Mouse (Mus musculus): ENCODE data around the gene Elmsan1. TPM values are rescaled to one million over a fixed set of nuclear protein-coding genes. Genes with fewer than 3 reads are reported as not detected.
"Not testable (repeated sequence)": the region's sequence is repeated elsewhere in the genome, so short reads cannot be mapped to it uniquely, and the experiment has no call there.

Gene Elmsan1
- polyA plus RNA-seq, 1 experiment from 2014 or later, result 9.4 TPM

DNA sequence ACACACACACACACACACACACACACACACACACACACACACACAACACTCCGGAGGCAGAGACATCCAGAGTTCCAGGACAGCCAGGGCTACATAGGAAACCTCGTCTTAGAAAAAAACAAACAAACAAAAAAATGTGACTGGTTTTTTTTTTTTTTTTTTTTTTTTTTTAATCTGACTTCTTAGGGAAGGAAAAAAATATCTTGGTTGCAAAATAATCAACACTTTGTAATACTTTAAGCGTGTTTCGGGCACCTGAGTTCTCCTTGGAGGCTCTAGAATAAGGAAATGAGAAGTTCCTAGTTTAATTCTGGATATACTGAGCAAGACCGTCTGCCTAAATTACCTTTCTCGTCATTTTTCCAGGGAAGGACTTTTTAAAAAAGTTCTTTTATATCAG lies 105.0 kb downstream of the Elmsan1 start:
- 35% methylated on average over 6 of the region's 6 CpGs for WGBS
- peak overlapping the region; percentile 82 for H3K4me3 ChIP-seq (replicated peaks; ENCODE audit: low read length)
- no peaks in the 10 kb centered on the region for H3K36me3 ChIP-seq (ENCODE audit: control insufficient read depth, insufficient read depth, low read length)
- peak overlapping the region; percentile 69 for H3K4me2 ChIP-seq (ENCODE audit: low read depth, low read length)
- H3K27me3 ChIP-seq (ENCODE audit: control insufficient read depth, insufficient read depth, low read length), result no peaks in the 10 kb centered on the region
- no peak for ATAC-seq (ENCODE audit: insufficient read depth, low FRiP score)
- no peaks in the 10 kb centered on the region for H3K9me3 ChIP-seq (replicated peaks; ENCODE audit: control insufficient read depth, low read length)
- no peak overlapping the region for H3K27ac ChIP-seq (ENCODE audit: low read length)
- H3K4me1 ChIP-seq (ENCODE audit: control insufficient read depth, insufficient read depth, low read length), result peaks cover 5% of the 10 kb centered on the region; the same call in 1 of the 2 replicates
- peak overlapping the region; percentile 55; the same call in 1 of the 2 replicates for H3K9ac ChIP-seq (ENCODE audit: low read length)

DNA sequence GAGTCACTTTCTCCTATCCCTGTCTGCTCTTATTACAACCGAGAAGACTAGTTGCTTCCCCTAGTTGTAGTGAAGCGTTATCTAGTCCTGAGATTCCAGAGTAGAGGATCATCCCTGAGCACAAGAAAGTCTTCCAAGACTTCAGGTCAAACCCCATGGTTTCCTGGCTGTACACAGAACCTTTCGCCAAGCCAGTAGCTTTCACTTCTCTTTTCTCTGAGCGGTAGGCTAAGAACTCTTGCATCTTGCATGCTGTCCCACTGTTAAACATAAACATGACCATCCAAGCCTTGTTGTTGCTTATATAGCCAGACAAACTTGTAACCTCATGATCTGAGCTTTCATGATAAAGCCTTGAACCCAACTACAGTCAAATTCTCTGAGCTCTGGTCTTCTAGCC lies 107.9 kb downstream of the Elmsan1 start:
- ATAC-seq (ENCODE audit: insufficient read depth, low FRiP score), result no peak
- Histone ChIP-seq H3K27ac (ENCODE audit: low read length) (no peak overlapping the region), H3K4me1 (ENCODE audit: control insufficient read depth, insufficient read depth, low read length) (peaks cover 5% of the 10 kb centered on the region; the same call in 1 of the 2 replicates), H3K36me3 (ENCODE audit: control insufficient read depth, insufficient read depth, low read length) (no peaks in the 10 kb centered on the region), H3K4me2 (ENCODE audit: low read depth, low read length) (no peak overlapping the region), H3K9me3 (replicated peaks; ENCODE audit: control insufficient read depth, low read length) (no peaks in the 10 kb centered on the region), H3K27me3 (ENCODE audit: control insufficient read depth, insufficient read depth, low read length) (no peaks in the 10 kb centered on the region), H3K4me3 (replicated peaks; ENCODE audit: low read length) (no peak overlapping the region), H3K9ac (ENCODE audit: low read length) (no peak overlapping the region)
- WGBS, result 87% methylated on average over 4 of the region's 4 CpGs

DNA sequence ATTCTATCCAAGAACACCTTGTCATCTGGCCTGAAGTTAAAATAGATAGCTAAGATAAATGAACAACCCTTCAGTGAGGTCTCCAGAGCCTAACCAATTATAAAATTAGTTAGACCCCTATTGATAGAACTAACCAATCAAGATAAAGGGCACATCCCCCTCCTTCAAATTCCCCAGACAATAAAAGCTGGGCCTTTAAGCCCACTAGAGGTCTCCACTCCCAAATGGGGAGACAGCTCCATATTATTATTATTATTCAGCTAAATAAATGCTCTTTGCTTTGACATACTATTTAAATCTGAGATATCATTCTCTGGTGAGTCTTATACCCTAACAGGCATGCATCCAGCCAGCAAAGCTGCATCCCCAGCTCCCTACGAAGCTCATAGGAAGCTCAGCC lies 108.8 kb downstream of the Elmsan1 start:
- Histone ChIP-seq H3K9ac (ENCODE audit: low read length) (no peak overlapping the region), H3K27ac (ENCODE audit: low read length) (no peak overlapping the region), H3K4me1 (ENCODE audit: control insufficient read depth, insufficient read depth, low read length) (peaks cover 1% of the 10 kb centered on the region; the same call in 1 of the 2 replicates), H3K9me3 (replicated peaks; ENCODE audit: control insufficient read depth, low read length) (no peaks in the 10 kb centered on the region), H3K36me3 (ENCODE audit: control insufficient read depth, insufficient read depth, low read length) (no peaks in the 10 kb centered on the region), H3K27me3 (ENCODE audit: control insufficient read depth, insufficient read depth, low read length) (no peaks in the 10 kb centered on the region), H3K4me3 (replicated peaks; ENCODE audit: low read length) (no peak overlapping the region), H3K4me2 (ENCODE audit: low read depth, low read length) (no peak overlapping the region)
- ATAC-seq (ENCODE audit: insufficient read depth, low FRiP score), result no peak
- 75% methylated on average over 1 of the region's 1 CpGs for WGBS

DNA sequence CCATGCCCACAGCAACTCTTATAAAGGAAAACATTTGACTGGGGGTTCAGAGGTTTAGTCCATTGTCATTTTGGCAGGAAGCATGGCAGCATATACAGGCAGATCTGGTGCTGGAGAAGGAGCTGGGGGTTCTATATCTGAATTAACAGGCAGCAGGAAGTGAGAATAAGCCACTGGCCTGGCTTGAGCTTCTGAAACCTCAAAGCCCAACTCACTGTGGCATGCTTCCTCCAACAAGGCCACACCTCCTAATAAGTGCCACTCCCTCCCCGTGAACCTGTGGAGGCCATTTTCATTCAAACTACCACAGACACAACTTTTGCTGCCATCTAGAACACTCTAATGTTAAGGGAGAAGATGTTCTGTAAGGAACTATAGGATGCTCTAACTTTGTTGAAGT lies 111.0 kb downstream of the Elmsan1 start:
- Histone ChIP-seq H3K27ac (ENCODE audit: low read length) (no peak overlapping the region), H3K27me3 (ENCODE audit: control insufficient read depth, insufficient read depth, low read length) (no peaks in the 10 kb centered on the region), H3K4me1 (ENCODE audit: control insufficient read depth, insufficient read depth, low read length) (no peaks in the 10 kb centered on the region), H3K36me3 (ENCODE audit: control insufficient read depth, insufficient read depth, low read length) (no peaks in the 10 kb centered on the region), H3K4me2 (ENCODE audit: low read depth, low read length) (no peak overlapping the region), H3K4me3 (replicated peaks; ENCODE audit: low read length) (no peak overlapping the region), H3K9ac (ENCODE audit: low read length) (no peak overlapping the region), H3K9me3 (replicated peaks; ENCODE audit: control insufficient read depth, low read length) (no peaks in the 10 kb centered on the region)
- ATAC-seq (ENCODE audit: insufficient read depth, low FRiP score), result no peak
- 66% methylated on average over 1 of the region's 1 CpGs for WGBS

DNA sequence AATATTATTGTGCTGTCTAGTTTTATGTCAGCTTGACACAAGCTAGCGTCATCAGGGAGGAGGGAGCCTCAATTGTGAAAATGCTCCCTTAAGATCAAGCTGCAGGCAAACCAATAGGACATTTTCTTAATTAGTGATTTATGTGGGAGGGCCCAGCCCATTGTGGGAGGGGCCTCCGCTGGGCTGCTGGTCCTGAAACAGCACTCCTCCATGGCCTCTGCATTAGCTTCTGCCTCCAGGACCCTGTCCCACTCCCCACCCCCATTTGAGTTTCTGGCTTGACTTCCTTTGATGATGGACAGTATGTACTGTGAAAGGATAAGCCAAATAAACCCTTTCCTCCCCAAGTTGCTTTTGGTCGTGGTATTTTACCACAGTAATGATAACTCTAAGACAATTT lies 111.7 kb downstream of the Elmsan1 start:
- Histone ChIP-seq H3K36me3 (ENCODE audit: control insufficient read depth, insufficient read depth, low read length) (no peaks in the 10 kb centered on the region), H3K4me3 (replicated peaks; ENCODE audit: low read length) (no peak overlapping the region), H3K4me1 (ENCODE audit: control insufficient read depth, insufficient read depth, low read length) (no peaks in the 10 kb centered on the region), H3K27me3 (ENCODE audit: control insufficient read depth, insufficient read depth, low read length) (no peaks in the 10 kb centered on the region), H3K9me3 (replicated peaks; ENCODE audit: control insufficient read depth, low read length) (no peaks in the 10 kb centered on the region), H3K4me2 (ENCODE audit: low read depth, low read length) (no peak overlapping the region), H3K27ac (ENCODE audit: low read length) (no peak overlapping the region), H3K9ac (ENCODE audit: low read length) (no peak overlapping the region)
- 81% methylated on average over 3 of the region's 3 CpGs for WGBS
- no peak for ATAC-seq (ENCODE audit: insufficient read depth, low FRiP score)

DNA sequence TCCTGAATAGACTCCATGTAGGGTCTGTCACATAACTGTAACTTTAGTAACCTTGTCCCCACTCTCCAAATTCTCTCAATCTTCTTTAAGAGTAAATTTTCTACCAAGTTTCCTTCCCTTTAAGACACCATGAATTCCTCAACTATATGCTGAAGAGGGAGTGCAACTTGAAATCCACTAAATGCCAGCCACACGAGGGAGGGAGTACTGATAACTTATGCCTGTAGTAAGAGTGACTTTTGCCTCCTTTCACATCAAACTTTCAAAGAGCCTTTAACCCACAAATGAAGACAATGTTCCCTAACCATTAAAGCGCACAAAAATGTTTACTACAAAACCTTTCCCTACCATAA lies 117.2 kb downstream of the Elmsan1 start:
- H3K4me2 ChIP-seq (ENCODE audit: low read depth, low read length), result peak overlapping the region; percentile 82
- H3K27me3 ChIP-seq (ENCODE audit: control insufficient read depth, insufficient read depth, low read length), result no peaks in the 10 kb centered on the region
- no peak for ATAC-seq (ENCODE audit: insufficient read depth, low FRiP score)
- H3K27ac ChIP-seq (ENCODE audit: low read length), result no peak overlapping the region
- no peaks in the 10 kb centered on the region for H3K36me3 ChIP-seq (ENCODE audit: control insufficient read depth, insufficient read depth, low read length)
- peaks cover 4% of the 10 kb centered on the region for H3K4me1 ChIP-seq (ENCODE audit: control insufficient read depth, insufficient read depth, low read length)
- 44% methylated on average over 2 of the region's 2 CpGs for WGBS
- peak overlapping the region; percentile 59 for H3K4me3 ChIP-seq (replicated peaks; ENCODE audit: low read length)
- peak overlapping the region; percentile 76; the same call in 1 of the 2 replicates for H3K9ac ChIP-seq (ENCODE audit: low read length)
- no peaks in the 10 kb centered on the region for H3K9me3 ChIP-seq (replicated peaks; ENCODE audit: control insufficient read depth, low read length)

DNA sequence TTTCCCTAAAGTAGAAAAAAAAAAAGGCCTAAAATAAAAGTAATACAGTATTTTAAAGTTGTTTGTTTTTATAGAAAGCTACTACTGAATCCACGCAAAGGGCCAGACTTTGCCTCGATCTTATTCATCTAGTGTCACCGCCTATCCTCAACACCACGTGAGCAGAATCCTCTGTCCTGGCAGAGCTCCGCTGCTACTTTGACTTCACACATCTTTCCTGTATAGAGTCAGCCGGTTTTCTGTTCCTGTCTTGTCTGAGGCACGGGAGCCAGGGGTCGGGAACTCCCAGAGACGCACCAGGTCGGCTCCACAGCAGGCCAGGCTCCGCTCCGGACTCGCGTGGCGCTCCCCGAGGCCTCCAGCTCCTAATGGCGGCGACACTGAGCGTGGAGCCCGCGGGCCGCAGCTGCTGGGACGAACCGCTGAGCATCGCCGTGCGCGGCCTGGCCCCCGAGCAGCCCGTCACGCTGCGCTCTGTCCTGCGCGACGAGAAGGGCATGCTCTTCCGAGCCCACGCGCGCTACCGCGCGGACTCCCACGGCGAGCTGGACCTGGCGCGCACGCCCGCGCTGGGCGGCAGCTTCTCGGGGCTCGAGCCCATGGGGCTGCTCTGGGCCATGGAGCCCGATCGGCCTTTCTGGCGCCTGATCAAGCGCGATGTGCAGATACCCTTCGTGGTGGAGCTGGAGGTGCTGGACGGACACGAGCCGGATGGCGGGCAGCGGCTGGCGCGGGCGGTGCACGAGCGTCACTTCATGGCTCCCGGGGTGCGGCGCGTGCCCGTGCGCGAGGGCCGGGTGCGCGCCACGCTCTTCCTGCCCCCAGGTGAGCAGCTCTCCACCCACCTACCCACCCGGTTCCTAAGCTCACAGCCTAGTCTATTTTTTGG lies 117.8 kb downstream of the Elmsan1 start, which contains the start of gene Acot6:
Acot6 (plus strand) TSS at position 51 of the 889 bp plus-strand sequence.
- ATAC-seq (ENCODE audit: insufficient read depth, low FRiP score), result peak; percentile 72
- not testable (repeated sequence) for H3K4me1 ChIP-seq (ENCODE audit: control insufficient read depth, insufficient read depth, low read length); H3K9me3 ChIP-seq (replicated peaks; ENCODE audit: control insufficient read depth, low read length); H3K27me3 ChIP-seq (ENCODE audit: control insufficient read depth, insufficient read depth, low read length); H3K36me3 ChIP-seq (ENCODE audit: control insufficient read depth, insufficient read depth, low read length)
- WGBS, result under 1% methylated on average over 79 of the region's 80 CpGs
- Histone ChIP-seq H3K9ac (ENCODE audit: low read length) (peak within 1 kb of the TSS; percentile 76), H3K4me2 (ENCODE audit: low read depth, low read length) (peak within 1 kb of the TSS; percentile 82), H3K4me3 (replicated peaks; ENCODE audit: low read length) (peak within 1 kb of the TSS; percentile 59), H3K27ac (ENCODE audit: low read length) (peak within 1 kb of the TSS; percentile 46; the same call in 1 of the 2 replicates)

DNA sequence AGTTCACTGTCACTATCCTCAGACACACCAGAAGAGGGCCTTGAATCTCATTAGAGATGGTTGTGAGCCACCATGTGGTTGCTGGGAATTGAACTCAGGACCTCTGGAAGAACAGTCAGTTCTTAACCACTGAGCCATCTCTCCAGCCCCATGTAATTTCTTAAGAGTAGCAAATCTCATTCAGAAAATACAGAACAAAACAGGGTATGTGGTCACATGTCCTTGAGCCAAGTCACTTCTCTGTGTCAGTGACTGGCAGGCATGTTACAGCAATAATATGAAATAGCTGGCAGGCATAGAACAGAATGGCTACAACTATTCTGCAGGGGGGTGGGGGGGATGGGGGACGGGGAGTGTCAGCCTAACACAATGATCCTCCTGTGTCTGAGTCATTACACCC lies 118.6 kb downstream of the Elmsan1 start:
- peaks cover 4% of the 10 kb centered on the region for H3K4me1 ChIP-seq (ENCODE audit: control insufficient read depth, insufficient read depth, low read length)
- no peak for ATAC-seq (ENCODE audit: insufficient read depth, low FRiP score)
- H3K4me3 ChIP-seq (replicated peaks; ENCODE audit: low read length), result peak overlapping the region; percentile 59; the same call in 1 of the 2 replicates
- H3K9me3 ChIP-seq (replicated peaks; ENCODE audit: control insufficient read depth, low read length), result no peaks in the 10 kb centered on the region
- H3K4me2 ChIP-seq (ENCODE audit: low read depth, low read length), result peak overlapping the region; percentile 82
- no peak overlapping the region for H3K9ac ChIP-seq (ENCODE audit: low read length)
- no peaks in the 10 kb centered on the region for H3K36me3 ChIP-seq (ENCODE audit: control insufficient read depth, insufficient read depth, low read length)
- 71% methylated on average over 1 of the region's 1 CpGs for WGBS
- no peaks in the 10 kb centered on the region for H3K27me3 ChIP-seq (ENCODE audit: control insufficient read depth, insufficient read depth, low read length)
- no peak overlapping the region for H3K27ac ChIP-seq (ENCODE audit: low read length)

DNA sequence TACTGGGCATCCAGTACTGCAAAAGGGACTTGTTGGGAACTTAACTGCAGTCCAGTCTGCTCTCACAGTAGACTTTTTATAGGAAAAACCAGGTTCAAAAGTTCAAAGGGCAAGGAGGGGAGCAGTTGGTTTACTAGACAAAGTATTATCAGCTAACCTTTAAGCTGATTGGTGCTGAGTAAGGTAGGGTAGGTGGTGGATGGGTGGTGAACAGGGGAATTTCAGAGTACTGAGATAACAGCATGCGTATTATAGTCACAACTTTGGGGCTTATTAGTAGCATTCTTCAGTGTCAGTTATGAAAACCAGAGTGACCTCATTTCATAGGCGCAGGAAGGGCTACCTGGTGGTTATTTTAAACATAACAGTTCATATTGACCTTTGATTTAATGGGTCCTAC lies 119.1 kb downstream of the Elmsan1 start:
- H3K9me3 ChIP-seq (replicated peaks; ENCODE audit: control insufficient read depth, low read length), result no peaks in the 10 kb centered on the region
- no peaks in the 10 kb centered on the region for H3K36me3 ChIP-seq (ENCODE audit: control insufficient read depth, insufficient read depth, low read length)
- no peak; the same call in 1 of the 2 replicates for ATAC-seq (ENCODE audit: insufficient read depth, low FRiP score)
- no peak overlapping the region for H3K4me3 ChIP-seq (replicated peaks; ENCODE audit: low read length)
- H3K27ac ChIP-seq (ENCODE audit: low read length), result no peak overlapping the region
- H3K4me1 ChIP-seq (ENCODE audit: control insufficient read depth, insufficient read depth, low read length), result peaks cover 4% of the 10 kb centered on the region
- H3K9ac ChIP-seq (ENCODE audit: low read length), result no peak overlapping the region
- no peaks in the 10 kb centered on the region for H3K27me3 ChIP-seq (ENCODE audit: control insufficient read depth, insufficient read depth, low read length)
- 81% methylated on average over 2 of the region's 2 CpGs for WGBS
- no peak overlapping the region for H3K4me2 ChIP-seq (ENCODE audit: low read depth, low read length)

Measured in stomach, embryonic 16.5 days (tissue).